Mouse (Mus musculus) ovary, postnatal 36 days (tissue): Measurements from ENCODE around the gene Chmp5.

ENCODE experiments used
- DNase-seq: peaks from one replicate; pipeline ENCODE4 v3.0.0; 2022; ENCODE audit warnings: low spot score, mixed read lengths

Gene Chmp5

DNA sequence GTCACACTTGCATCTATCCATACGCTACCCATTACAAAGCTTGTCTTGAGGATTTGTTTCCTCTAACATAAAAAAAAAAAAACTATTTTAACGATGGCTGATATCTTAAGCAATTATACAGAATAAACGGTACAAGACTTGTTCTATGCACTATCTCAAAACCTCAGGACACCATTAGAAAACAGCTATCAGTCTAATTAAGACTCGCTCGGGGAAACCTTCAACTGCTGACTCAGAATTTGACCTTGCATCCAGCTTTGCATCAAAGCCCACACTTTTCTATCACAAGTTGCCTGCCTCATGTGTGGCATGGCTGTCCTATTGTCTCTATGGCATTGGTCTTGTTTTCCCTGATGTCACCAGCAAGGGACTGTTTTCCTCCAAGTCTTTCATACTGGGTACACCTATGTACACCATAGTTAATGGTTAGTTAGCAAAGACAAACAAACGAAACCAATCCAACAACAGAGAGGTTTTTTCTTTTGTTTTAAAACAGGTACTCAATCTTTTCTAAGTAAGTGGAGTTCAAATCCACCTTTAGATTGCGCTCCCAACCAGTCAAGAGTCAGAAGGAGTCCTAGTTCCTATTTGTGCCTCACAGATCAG is 1.6 kb upstream of the Chmp5 start:
- no peak for DNase-seq

DNA sequence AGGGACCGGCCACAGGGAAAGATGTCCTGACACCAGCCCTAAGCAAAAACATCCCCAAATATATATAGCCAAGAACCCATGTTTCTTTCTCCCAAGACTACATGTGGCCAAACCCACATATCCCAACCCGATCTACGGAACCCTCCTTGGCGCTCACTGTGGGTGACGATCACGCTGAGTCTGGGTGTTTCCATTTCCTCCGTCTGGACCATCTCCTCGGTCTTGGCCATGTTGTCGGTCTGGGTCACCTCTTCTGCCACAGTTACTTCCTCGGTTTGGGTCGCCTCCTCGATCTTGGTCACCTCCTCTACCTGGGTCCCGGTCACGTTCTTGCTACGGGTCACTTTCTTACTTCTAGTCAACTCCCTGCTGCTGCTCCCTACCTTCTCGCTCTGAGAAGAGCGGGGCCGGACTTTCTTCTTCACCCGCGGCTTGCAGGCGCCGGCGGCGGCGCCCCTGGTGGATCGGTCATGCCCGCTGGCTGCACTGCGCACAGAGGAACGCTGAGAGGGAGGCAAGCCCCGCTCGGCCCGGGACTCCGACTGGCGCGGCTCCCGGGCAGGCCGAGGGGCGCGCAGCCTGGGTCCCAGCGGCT is 545 bp upstream of the Chmp5 start:
- no peak for DNase-seq

DNA sequence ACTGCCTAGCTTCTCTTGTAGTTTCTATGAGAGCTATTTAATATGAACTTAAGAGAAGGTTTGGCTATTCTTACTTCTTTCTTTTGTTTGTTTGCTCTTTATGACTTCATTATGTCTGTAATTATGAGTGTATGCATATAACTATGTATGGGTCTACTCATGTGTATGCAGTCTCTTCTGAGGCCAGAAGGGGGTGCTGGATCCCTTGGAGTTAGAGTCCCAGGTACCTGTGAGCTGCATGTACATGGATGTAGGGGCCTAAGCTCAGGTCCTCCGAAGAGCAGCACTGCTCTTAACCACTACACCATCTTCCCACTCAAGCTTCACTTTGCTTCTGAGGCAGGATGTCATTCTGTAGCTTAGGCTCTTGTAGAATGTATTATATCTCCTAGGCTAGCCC is 5.3 kb downstream of the Chmp5 start:
- no peak for DNase-seq

DNA sequence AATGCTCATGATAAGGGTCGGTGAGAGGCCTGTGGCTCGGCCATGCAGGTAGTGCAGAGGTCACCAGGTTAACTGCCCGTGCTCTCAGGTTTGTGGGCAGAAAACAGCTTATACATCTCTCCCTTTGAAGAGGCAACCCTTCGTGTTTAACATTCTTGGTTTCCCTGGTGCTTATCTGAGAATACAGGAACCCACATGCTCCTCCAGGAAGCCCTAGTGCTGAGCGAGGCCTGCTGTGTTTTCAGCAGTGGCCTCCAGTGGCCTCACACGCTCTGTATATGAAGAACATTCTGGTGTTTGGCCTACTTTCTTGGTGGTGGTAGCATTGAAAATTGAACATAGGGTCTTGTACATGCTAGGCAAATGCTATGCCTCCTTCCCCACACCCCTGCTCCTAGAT is 7.7 kb downstream of the Chmp5 start:
- no peak for DNase-seq

DNA sequence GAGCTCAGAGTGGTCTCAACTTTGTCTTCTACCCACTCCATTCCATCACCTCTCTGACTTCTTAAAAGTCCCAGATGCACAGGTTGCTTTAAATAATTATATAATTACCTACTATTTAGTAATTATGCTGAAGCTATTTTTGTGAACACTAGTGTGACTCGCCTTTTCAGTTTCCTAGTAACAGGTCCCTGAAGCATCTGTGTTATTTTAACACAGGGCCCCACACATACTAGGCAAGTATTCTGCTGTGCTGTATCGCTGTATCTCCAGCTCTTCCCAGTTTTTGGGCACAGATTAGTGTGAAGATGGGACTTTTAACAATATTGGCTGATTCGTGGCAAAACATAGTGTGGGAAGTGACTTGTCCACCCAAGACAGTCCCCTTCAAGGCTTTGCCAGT is 15.3 kb downstream of the Chmp5 start:
- no peak for DNase-seq

DNA sequence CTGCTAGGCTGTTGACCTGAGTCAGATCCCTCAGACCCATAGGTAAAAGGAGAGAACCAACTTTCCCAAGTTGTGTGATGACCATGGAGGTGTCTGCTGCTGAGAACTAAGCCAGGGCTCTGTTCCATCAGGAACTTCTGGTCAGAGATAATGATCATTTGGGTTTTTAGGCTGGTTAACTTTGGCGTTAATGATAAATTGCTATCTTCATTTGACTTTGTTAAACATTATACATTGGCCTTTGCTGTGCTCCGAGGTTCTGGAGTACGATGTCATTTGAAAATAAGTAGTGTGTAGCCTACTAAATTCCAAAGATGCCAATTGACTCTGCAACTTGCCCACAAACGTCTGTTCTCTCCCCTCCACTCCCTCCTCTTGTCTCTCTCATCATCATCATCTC is 21.0 kb downstream of the Chmp5 start:
- no peak for DNase-seq

DNA sequence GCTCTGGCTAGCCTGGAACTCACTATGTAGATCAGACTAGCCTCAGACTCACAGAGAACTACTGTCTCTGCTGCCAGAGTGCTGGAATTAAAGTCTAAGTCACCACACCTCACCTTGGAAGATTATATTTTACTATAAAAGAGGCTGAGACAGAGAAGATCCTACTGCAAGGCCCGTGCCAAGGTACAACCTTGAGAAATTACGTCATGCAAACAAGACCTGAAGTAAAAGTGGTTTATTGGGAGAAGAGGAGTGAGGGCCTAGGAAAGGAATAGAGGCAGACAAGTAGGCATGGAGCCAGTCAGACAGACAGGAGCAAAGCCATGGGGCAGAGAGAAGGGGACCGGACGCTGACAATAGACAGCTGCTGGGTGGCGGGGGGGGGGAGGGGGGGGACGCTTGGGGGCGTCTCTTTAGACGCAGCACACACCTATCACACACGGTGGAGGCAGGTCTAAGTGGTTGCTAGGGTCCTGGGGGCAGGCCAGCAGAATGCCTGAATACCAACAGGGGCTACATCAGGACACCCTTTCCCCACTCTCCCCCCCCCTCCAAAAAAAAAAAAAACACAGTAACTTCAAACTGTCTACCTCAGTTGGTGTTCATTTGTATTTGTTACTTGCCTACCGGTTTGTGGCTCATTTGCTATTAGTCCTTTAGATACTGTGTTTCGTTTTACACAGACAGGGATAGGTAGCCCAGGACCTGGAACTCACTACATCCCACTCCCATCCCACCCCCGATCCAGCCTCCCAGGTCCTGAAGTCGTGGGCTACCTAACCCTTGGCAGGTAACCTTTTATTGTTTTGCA is 21.8 kb downstream of the Chmp5 start:
- DNase-seq, result no peak

DNA sequence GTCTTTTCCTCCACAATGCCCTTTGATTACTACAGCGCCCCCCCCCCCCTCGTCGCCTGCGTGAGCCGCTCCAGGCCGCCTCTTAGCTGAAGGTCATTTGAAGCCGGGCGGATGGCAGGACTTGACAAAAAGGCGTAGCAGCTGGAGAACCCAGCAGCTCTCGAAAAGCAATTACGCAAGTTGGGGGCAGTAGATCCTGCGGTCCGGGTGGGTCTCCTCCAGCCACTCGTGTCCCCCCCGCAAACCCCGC is 22.3 kb downstream of the Chmp5 start:
- DNase-seq, result no peak

DNA sequence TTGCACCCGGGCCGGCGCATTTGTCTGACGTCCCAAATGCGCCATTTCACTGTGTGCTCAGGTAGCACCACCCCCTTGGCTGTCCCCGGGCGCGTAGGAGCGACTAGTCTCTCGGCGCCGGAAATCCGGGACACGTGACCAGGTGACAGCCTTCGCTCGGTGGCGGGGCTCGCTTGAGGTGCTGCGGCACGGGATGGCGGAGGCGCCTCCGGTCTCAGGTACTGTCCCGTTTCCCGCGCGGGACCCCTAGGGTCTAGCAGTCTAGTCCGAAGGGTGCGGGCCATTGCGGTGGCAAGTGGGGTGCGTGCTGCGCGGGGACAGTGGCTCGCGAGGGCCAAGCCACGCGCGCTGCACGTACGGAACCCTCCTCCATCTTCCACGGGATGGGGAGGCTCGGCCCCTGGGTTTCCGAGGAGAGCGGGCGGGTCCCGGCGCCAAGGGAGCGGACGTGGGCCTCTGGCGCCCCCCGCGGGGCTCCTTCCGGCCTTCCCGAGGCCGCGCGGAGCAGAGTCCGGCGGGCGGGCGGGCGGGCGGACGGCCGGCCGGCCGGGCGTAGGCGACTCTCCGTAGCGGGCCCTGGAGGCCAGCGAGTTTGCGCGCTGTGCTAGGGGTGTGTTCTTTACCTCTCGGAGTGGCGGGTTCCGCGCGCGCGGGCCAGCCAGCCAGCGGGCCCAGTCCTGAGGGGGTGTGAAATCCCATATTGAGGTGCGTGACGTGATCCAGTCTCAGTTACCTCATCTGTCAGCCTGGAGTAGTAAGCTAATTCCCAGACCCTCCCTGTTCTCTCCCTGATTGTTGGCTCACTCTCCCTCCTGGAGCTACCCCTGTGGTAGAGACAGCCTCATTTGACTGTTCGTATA is 22.9 kb downstream of the Chmp5 start, which contains the start of gene Nfx1:
Gene Nfx1, plus strand, starts transcription at position 65 of the 860 bp plus-strand sequence.
- peak; percentile 92 for DNase-seq

DNA sequence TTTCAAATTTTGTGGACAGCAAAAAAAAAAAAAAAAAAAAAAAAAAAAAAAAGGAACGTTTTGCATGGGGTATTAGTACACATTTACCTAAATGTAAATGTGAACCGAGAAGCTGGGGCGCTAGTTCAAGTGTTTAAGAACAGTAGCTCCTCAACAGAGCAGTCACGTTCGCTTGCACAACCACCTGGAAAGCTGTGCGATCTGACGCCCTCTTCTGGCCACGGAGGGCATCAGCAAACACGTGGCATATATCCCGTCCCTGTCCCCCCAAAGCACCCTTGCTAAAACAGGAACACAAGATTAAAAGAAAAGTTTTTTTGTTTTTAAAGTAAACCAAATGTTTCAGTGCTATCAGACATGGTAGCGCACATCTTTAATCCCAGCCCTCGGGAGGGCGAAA is 23.5 kb downstream of the Chmp5 start:
- no peak for DNase-seq

DNA sequence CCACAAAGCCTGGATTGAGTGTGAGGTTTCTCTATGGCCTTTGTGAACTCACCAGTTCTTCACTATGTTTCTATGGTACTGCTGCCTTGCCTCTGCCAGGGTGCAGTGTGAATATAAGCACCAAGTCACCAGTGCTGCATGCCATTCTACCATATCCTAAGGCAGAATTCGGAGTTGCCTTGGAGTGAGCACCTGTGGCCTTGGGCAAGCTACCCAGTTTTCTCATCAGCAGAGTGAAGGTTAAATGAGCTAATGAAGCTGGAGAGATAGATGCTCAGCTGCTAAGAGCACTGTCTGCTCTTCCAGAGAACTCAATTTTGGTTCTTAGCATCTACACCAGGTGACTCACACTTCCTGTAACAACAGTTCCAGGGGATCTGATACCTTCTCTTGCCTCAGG is 25.8 kb downstream of the Chmp5 start:
- peak; percentile 27 for DNase-seq

DNA sequence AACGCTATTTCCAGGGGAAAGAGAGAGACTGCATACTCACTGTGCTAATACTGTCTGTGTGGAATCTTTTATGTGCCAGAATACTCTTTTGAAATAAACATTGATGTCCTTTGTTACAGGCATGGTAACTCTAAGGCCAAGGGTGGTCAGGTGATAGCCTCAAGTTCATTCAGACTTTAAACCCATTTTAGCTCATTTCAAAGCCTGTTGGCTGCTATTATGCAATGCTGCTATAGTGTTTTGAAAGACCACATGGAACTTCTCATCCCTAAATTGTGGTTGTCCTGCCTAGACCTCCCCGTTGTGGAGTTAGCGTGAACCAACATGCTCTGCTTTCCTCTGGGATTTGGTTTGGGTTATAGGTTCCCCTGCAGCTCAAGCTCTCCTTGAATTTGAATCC is 27.5 kb downstream of the Chmp5 start:
- DNase-seq, result no peak

DNA sequence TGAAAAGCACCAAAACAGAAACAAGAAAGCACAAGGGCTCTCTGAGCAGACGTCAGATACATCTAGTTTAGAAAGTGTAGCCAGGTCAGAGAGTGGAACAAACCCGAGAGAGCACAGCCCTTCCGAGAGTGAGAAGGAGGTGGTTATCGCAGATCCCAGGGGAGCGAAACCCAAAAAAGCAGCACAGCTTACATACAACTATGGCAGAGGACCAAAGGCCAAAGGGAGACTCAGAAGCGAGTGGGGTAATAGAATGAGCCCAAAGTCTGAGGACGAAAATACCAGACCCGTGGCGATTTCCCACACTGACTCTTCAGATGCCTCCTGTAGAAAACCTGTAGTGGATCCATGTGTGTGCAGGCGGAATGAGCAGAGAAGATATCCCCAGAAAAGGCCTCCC is 28.4 kb downstream of the Chmp5 start:
- no peak for DNase-seq

DNA sequence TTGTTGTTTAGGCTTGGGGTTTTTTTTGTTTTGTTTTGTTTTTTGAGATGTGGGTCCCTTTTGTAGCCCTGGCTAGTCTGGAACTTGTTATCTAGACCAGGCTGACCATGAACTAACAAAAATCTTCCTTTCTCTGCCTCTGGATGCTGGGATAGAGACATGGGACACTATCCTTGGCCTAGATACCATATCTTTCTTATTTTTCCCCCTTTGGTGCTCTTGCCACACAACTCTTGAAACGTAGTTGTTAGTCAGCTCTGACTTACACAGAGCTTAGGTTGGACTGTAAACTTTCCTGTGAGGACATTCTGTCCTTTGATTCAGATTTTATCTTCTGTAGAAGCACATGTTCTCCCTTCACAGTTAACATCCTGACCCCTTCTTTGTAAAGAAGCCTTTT is 31.2 kb downstream of the Chmp5 start:
- no peak for DNase-seq

DNA sequence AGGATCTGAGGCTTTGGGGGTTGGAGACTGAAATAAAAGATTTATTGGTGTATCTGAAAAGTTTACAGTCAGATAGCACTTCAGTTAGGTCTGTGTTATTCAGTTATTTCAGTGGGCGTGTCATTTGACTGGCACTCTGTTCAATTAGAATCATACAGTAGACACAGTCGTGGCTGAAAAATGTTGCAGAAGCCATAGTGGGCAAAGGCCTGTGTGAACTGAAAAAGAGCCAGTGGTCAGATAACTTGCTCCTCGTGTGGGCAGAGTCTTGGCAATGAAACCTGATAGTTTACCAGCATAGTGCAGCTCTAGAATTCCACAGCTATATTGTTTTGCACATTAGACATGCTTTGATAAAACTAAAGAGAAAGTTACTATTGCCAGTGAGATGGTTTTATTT is 34.3 kb downstream of the Chmp5 start:
- DNase-seq, result no peak

DNA sequence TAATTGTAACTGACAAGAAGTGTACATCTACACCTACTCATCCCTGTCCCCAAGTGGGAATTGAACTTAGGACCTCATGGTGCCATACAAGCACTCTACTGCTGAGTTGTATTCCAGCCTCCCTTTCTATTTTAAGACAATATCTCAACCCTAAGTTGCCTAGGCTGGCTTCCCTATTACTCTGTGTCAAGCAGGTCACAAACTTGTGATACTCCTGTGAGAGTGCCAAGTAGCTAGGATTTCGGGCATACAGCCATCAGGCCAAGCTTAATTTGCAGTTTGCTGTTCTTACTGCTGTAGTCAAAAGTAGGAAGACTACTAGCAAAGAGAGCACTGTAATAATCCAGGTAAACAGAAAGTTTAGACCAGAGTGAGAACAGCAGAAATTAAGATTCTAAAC is 35.5 kb downstream of the Chmp5 start:
- DNase-seq, result no peak

DNA sequence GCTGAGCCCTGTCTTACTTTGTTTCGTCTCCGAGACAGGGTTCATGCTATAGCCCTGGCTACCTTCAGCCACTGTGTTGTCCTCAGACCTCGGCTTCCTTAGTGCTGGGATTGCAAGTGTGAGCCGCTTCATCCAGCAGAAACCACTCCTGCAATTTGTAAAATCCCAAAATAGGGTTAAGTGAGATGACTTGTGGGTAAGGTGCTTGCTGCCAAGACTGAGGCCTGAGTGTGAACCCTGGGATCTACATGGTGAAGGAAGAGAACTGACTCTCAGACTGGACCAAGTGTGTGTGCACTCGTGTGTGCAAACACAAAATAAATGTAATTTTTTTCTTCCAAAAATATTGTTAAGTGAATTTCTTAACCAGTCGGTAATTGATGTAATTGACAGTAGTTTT is 41.4 kb downstream of the Chmp5 start:
- DNase-seq, result no peak

DNA sequence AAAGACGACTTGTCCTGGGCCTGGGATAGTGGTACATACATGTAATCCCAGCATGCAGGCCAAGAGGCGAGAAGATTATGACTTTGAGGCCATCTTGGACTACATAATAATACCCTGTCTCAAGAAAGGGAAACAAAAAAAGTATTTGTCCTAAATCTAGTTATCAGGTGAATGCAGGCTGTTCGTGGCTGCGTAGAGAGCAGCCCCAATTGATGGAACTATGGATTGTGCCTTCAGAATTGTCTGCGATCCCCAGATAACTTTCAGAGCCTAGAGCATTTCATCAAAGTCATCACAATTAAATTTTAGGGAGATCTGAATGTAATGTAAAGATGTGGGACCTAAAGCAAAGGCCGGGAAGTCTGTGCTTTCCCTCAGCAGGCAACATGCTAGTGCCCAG is 48.1 kb downstream of the Chmp5 start:
- DNase-seq, result no peak

DNA sequence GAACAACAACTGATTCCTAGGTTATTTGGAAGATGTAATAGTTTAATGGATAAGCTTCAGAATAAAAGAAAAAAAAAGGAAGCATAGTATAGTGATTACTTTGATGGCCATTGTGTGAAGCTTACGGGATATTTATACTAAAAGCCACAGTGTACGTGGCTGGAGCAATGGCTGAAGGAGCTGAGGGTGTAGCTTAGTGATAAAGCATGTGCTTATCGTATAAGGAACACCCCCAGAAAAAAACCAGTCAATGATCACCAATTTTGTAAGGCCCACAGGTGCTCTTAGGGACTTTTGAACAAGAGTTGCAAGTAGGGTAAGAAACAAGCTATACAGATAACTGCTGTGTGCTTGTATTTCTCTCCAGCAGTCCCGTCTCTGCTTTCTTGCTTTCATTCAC is 49.7 kb downstream of the Chmp5 start:
- DNase-seq, result no peak

DNA sequence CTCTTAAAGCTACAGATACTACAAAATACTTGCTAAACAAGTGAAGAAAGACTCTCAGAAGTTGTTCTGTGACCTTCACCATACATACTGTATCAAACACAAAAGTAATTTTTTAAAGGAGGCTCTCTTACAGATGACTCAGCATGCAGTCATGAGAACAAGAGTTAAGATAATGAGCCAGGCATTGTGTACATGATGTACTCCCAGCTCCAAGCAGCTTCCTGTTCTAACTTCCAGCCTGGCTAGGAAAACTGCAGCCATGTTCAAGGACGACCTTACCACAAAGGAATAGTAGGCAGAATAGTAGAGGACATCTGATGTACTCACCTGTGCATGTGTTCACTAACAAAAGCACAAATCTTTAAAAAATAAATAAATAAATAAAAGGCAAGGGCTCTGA is 52.1 kb downstream of the Chmp5 start:
- no peak for DNase-seq

DNA sequence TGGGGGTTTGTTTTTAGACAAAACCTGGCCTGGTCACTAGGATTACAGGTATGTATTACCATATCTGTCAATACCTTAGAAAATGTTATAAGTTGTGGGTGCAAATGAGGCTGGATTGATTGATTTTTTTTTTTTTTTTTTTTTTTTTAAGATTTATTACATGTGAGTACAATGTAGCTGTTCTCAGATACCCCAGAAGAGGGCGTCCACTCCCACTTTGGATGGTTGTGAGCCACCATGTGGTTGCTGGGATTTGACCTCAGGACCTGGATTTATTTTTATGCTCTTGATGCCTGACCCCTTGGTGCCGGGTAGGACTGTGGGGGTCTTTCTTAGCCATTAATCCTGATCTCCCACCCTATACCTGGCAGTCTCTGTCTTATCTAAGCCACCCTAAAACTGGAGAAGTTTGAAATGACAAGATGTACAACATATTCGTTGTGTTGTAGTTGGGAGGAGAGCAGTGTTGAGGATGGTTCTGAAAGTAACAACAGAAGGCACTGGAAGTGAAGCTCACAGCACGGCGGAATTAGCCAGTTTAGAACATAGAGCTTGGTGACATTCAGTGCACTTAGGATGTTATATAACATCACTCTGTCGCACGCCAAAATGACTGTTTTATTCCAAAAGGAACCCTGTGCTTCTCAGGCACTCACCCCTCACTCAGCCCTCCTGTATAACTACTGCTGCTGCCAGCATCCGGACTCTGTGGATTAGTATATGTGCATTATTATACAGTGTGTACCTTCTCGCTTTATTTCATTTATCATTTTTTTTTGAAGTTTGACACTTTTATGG is 52.8 kb downstream of the Chmp5 start:
- no peak for DNase-seq

DNA sequence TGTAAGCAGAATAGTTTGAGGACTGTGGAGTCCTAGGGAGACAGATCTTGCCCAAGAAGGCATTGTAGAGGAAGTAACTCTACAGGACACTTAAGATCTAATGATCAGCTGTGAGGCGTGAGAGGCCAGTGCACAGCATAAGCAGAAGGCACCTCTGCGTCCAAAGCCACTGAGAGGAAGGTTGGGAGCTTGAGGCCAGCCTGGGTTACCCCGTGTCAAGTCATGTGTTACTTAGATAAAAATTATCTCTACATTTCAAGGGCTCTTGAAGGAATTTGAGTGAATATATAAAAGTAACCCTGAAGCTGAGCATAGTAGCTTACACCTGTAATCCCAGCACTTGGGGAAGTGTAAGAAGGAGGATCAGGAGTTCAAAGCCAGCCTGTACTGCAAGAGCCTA is 65.1 kb downstream of the Chmp5 start:
- no peak for DNase-seq
